Mouse (Mus musculus): ENCODE results near the gene Tmem135. TPM values are rescaled to one million over a fixed set of nuclear protein-coding genes. Genes with fewer than 3 reads are reported as not detected.

The Tmem135 gene
- polyA plus RNA-seq, 1 experiment from 2014 or later: 24.5 TPM

DNA sequence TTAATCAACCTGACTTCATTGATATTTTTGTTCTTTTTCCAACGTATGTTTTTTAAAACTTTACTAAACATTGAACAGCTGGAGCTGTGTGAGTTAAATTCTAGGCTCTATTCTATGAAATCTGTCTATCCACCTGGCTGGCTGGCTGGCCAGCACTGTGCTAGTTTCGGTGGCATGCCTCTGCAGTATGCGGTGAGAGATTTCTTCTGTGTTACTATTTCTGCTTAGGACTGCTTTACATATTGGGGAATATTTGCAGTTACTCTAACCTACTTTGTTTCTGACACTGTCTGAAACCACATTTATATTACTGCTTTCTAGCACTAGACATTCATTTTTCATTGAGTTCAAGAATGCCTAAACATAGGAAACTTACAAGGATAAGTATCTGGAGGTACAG lies 150.2 kb downstream of the Tmem135 start:
- 87% methylated on average over 3 of the region's 3 CpGs for WGBS
- no peaks in the 10 kb centered on the region for H3K4me1 ChIP-seq (replicated peaks)
- no peak overlapping the region for H3K4me3 ChIP-seq
- no peaks in the 10 kb centered on the region for H3K9me3 ChIP-seq
- no peak overlapping the region for H3K4me2 ChIP-seq
- ATAC-seq (ENCODE audit: low FRiP score): no peak
- no peaks in the 10 kb centered on the region for H3K27me3 ChIP-seq
- H3K36me3 ChIP-seq: no peaks in the 10 kb centered on the region
- no peak overlapping the region for H3K27ac ChIP-seq
- H3K9ac ChIP-seq: no peak overlapping the region

DNA sequence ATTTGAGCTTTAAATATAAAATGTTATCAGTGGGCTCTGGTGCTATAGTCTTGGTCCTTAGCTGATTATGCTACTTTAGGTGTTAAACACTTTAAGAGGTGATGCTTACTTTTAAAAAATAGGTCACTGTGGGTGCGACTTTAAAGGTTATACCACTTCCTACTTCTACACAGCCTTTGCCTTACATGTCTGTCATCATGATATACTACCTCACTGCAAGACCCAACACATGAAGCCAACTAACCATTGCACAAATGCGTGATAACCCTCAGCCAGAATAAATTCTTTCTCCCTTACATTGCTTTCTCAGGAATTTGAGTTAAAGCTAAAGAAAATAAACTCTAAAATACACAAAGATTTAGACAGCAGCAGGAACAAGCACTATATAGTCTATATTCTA lies 150.7 kb downstream of the Tmem135 start:
- no peaks in the 10 kb centered on the region for H3K9me3 ChIP-seq
- no peak overlapping the region for H3K4me2 ChIP-seq
- 89% methylated on average over 2 of the region's 2 CpGs for WGBS
- H3K27me3 ChIP-seq: no peaks in the 10 kb centered on the region
- ATAC-seq (ENCODE audit: low FRiP score): no peak
- H3K4me1 ChIP-seq (replicated peaks): no peaks in the 10 kb centered on the region
- no peak overlapping the region for H3K4me3 ChIP-seq
- no peak overlapping the region for H3K9ac ChIP-seq
- H3K36me3 ChIP-seq: no peaks in the 10 kb centered on the region
- H3K27ac ChIP-seq: no peak overlapping the region

DNA sequence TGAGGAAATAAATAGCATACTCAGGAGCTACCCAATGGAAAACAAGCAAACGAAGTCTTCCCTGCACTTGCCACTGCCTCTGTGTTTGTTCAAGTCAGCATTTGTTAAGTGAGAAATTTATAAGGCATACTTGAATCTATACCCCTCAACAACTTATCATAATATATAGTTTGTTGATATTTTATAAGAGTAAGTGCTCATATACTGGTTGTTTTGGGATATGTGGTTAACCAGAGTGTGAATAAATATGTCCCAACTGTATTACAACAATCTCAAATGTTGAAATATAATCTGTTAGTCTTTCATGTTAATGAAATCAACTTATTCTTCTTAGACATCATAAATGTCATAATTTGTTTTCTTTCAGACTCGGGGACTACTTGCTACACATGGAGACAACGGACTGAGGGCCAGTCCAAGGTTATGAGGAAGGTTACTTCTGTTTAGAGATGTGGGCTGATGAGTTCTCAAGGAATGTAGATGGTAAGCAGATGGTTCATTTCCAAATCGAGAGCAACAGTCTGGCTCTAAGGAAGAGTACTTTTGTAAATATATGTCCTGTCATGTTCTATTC lies 152.1 kb downstream of the Tmem135 start:
- no peaks in the 10 kb centered on the region for H3K36me3 ChIP-seq
- no peak overlapping the region for H3K4me2 ChIP-seq
- WGBS: 83% methylated on average over 4 of the region's 4 CpGs
- no peak overlapping the region for H3K27ac ChIP-seq
- H3K9me3 ChIP-seq: no peaks in the 10 kb centered on the region
- H3K4me1 ChIP-seq (replicated peaks): no peaks in the 10 kb centered on the region
- no peak overlapping the region for H3K9ac ChIP-seq
- no peak overlapping the region for H3K4me3 ChIP-seq
- H3K27me3 ChIP-seq: no peaks in the 10 kb centered on the region
- ATAC-seq (ENCODE audit: low FRiP score): no peak

DNA sequence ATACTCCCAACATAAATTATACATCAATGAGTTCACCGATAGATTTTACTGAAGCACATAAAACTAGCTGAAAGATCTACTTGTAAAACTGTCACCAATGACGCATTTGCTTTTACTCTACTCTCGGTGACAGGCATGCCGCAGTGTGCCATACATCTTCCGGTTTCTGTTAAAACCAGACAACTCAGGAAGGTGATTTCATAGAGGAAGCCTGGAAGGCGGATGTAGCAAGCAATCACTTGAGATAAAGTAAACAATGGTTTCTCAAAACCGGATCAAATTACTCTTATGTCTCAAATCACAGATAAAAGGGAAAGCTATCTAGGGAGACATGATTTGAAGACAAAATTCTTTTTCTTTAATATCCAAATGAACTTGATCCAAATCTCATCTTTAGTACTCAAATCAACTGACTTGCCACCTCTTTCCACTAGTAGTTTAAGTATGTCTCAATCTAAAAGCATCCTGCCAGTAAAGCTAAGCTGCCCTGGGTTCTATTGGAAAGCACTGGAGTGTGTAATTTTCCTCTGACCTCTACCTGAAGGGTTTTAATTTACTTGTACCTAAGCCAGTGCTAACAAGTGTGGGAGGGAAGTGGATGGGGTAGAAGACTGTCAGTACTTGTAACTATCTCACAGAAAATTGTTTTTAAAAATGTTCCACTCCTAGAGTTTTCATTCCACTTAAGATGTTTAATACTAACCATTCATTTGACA lies 155.7 kb downstream of the Tmem135 start:
- no peak overlapping the region for H3K27ac ChIP-seq
- no peak overlapping the region for H3K9ac ChIP-seq
- no peak for ATAC-seq (ENCODE audit: low FRiP score)
- no peak overlapping the region for H3K4me2 ChIP-seq
- 73% methylated on average over 7 of the region's 7 CpGs for WGBS
- H3K4me3 ChIP-seq: no peak overlapping the region
- no peaks in the 10 kb centered on the region for H3K36me3 ChIP-seq
- H3K9me3 ChIP-seq: no peaks in the 10 kb centered on the region
- no peaks in the 10 kb centered on the region for H3K4me1 ChIP-seq (replicated peaks)
- no peaks in the 10 kb centered on the region for H3K27me3 ChIP-seq

DNA sequence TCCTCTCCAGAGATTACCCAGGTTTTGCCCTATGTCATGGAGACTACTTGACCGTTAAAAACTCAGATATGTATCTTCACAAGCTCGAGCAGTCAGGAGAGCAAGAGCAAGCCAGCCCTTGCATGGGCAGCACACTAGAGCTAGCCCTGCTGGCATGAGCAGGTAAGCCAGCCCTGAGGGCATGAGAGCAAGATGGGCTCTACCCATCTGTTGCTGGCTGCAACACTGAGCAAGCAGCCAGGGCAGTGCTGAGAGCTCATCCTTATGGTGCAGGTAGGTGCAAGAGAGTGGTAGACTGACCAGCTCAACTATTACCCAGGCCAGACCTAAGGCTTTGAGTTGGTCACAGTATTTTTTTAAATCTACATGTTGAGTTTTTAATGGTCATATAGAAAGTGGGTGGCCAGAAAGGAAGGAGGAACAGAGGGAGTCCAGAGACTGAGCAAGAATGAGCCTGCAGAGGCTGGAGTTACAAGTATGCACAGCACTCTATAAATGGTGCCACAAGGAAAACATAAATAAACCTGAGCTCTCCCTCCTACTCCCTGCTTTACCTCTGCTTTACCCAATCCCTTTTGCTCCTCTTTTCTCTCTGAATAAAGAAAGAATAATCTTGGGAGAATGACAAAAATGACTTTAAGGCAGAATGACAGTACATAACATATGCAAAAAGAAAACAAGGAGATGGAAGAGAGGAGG lies 156.9 kb downstream of the Tmem135 start:
- 0 out of 2 replicates have a peak, but pooled peaks have one; percentile 39 for ATAC-seq (ENCODE audit: low FRiP score)
- WGBS: 98% methylated on average over 2 of the region's 2 CpGs
- no peaks in the 10 kb centered on the region for H3K36me3 ChIP-seq

DNA sequence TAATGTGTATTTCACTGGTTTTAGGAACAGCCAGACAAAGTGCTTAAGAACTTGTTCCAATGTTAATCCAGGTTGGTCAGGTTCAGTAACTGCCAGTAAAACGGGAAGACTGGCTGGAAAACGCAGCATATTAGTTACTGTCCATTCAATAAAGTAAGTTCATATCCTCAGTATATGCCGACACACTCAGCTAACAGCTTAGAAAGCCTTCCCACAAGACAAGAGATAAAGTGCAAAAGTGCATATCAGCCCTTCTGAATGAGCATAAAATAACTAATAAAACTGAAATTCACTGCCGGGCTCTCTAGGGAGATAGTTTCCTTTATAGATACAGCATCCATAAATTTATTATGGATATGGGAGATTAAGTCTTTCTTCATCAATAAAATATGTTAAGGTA lies 161.5 kb downstream of the Tmem135 start:
- H3K27ac ChIP-seq: no peak overlapping the region
- H3K36me3 ChIP-seq: peaks cover 9% of the 10 kb centered on the region; the same call in 1 of the 2 replicates
- no peak overlapping the region for H3K9ac ChIP-seq
- H3K4me3 ChIP-seq: no peak overlapping the region
- no peaks in the 10 kb centered on the region for H3K27me3 ChIP-seq
- H3K4me2 ChIP-seq: no peak overlapping the region
- WGBS: 92% methylated on average over 4 of the region's 4 CpGs
- H3K4me1 ChIP-seq (replicated peaks): no peaks in the 10 kb centered on the region
- no peaks in the 10 kb centered on the region for H3K9me3 ChIP-seq
- ATAC-seq (ENCODE audit: low FRiP score): no peak

More for the DNA sequence above, 156.9 kb downstream of the Tmem135 start:
- Histone ChIP-seq H3K27ac (no peak overlapping the region), H3K4me1 (replicated peaks) (no peaks in the 10 kb centered on the region), H3K27me3 (no peaks in the 10 kb centered on the region), H3K9me3 (no peaks in the 10 kb centered on the region), H3K4me3 (no peak overlapping the region), H3K9ac (no peak overlapping the region), H3K4me2 (no peak overlapping the region)

DNA sequence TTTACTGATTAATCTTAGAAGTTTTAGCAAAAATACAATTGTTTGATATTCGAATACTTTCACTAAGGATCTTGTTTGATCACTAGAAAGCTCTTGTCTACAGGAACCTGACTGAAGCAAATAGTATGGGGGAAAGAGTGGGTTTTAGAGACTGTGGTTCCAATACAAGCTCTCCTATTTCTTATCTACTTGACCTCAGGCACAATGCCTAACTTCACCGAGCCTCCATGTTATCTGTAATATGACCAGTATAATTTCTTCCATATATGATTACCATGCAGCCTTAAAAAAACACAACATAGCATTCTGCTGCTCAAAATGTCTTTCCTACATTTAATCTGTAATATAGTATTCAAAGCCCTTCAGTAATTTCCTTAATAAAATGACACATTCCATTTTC lies 161.9 kb downstream of the Tmem135 start:
- no peak overlapping the region for H3K27ac ChIP-seq
- no peak overlapping the region for H3K4me2 ChIP-seq
- no peaks in the 10 kb centered on the region for H3K4me1 ChIP-seq (replicated peaks)
- no peak overlapping the region for H3K9ac ChIP-seq
- ATAC-seq (ENCODE audit: low FRiP score): no peak
- H3K27me3 ChIP-seq: no peaks in the 10 kb centered on the region
- no peaks in the 10 kb centered on the region for H3K9me3 ChIP-seq
- 95% methylated on average over 2 of the region's 2 CpGs for WGBS
- H3K4me3 ChIP-seq: no peak overlapping the region
- peaks cover 9% of the 10 kb centered on the region; the same call in 1 of the 2 replicates for H3K36me3 ChIP-seq

DNA sequence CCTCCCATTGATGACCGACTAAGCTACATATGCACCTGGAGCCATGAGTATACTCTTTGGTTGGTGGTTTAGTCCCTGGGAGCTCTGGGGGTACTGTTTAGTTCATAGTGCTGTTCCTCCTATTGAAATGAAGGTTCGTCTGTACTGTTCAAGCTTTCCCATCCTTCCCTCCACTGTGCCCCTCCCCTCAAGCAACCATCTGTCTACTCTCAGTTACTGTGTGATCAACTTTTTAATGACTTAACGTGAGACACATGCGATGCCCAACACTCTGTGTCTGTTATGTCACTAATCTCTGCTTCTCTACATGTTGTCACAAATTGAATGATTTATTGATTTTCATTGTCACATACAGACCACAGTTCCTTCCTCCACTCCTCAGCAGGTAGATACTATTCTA lies 164.4 kb downstream of the Tmem135 start:
- Histone ChIP-seq H3K36me3 (peaks cover 9% of the 10 kb centered on the region; the same call in 1 of the 2 replicates), H3K27me3 (no peaks in the 10 kb centered on the region), H3K4me1 (replicated peaks) (no peaks in the 10 kb centered on the region), H3K9ac (no peak overlapping the region), H3K4me3 (no peak overlapping the region), H3K27ac (no peak overlapping the region), H3K4me2 (no peak overlapping the region), H3K9me3 (no peaks in the 10 kb centered on the region)
- 91% methylated on average over 4 of the region's 4 CpGs for WGBS
- ATAC-seq (ENCODE audit: low FRiP score): no peak

DNA sequence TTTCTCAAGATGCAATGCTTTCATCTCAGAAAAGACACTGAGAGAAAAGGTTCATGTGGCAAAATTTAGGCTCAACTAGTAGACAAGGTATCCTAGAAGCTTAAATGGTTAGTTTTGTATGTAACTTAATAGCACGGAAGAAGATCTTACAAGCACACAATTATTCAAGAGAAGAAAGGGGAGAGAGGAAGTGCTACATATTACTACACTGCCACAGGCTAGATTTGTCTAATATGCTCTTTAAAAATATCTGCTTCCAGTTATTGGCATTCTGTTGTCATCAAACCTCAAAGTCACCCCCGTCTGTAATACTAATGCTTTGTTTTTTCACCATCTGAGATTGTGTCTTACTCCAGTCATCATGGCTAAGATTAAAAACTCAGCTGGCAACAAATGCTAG lies 167.4 kb downstream of the Tmem135 start:
- WGBS: 93% methylated on average over 2 of the region's 2 CpGs

DNA sequence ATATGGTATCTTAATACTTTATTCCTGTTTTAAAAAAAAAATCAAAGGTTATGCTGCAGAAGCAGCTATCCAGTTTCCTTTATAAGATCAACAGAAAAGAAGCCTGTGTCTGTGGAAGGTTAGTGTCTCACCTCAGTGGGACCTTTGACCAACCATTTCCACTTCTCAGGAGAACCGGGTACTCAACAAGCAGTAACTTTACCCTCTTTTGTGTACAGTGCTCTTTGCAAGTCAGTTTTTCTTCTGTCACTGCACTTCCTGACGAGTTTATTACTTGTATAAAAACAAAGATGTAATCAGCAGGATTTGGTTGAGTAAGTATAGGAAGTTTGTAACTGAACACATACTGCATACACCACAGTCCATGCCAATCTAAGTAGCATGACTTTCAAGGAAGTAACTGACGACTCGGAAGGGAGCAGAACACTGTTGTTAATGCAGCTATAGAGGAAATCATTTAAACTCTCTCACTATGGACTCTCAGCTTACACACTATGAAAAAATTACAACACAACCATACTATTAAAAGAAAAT lies 168.0 kb downstream of the Tmem135 start:
- WGBS: 81% methylated on average over 4 of the region's 4 CpGs
- Histone ChIP-seq H3K9ac (no peak overlapping the region), H3K9me3 (no peaks in the 10 kb centered on the region), H3K4me2 (no peak overlapping the region), H3K4me3 (no peak overlapping the region), H3K4me1 (replicated peaks) (no peaks in the 10 kb centered on the region), H3K27me3 (no peaks in the 10 kb centered on the region), H3K36me3 (peaks cover 9% of the 10 kb centered on the region; the same call in 1 of the 2 replicates), H3K27ac (no peak overlapping the region)
- no peak for ATAC-seq (ENCODE audit: low FRiP score)

More for the DNA sequence above, 167.4 kb downstream of the Tmem135 start:
- Histone ChIP-seq H3K27ac (no peak overlapping the region), H3K4me1 (replicated peaks) (no peaks in the 10 kb centered on the region), H3K4me2 (no peak overlapping the region), H3K36me3 (peaks cover 9% of the 10 kb centered on the region; the same call in 1 of the 2 replicates), H3K27me3 (no peaks in the 10 kb centered on the region), H3K4me3 (no peak overlapping the region), H3K9ac (no peak overlapping the region), H3K9me3 (no peaks in the 10 kb centered on the region)
- no peak for ATAC-seq (ENCODE audit: low FRiP score)

DNA sequence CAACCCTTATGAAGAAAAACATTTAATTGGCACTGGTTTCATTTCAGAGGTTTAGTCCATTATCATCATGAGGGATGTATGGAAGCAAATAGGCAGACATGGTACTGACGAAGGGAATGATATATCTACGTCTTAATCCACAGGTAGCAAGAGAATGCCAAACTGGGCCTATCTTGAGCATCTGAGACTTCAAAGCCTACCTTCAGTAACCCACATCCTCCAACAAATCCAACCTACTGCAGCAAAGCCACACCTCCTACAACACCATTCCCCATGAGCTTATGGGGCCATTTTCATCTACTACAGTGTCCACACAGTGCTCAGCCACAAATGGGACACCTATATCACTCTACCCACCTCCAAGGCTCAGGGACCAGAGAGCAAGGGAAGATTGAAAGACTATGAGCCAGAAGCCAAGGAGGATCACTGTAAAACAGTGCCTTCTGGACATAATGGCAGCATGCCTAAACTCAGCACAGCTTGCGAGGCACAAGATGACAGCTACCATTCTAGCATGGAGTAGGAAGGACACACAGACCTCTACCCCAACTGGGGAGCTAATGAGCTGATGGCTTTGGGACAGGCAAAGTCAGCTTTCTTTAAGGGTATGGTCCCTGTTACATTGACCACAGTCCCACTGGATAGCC lies 171.4 kb downstream of the Tmem135 start:
- H3K4me1 ChIP-seq (replicated peaks): no peaks in the 10 kb centered on the region
- no peak overlapping the region for H3K4me3 ChIP-seq
- no peaks in the 10 kb centered on the region for H3K9me3 ChIP-seq
- WGBS: 97% methylated on average over 3 of the region's 3 CpGs
- H3K4me2 ChIP-seq: no peak overlapping the region
- H3K9ac ChIP-seq: no peak overlapping the region
- H3K27me3 ChIP-seq: no peaks in the 10 kb centered on the region
- no peak for ATAC-seq (ENCODE audit: low FRiP score)
- H3K27ac ChIP-seq: no peak overlapping the region
- no peaks in the 10 kb centered on the region for H3K36me3 ChIP-seq

DNA sequence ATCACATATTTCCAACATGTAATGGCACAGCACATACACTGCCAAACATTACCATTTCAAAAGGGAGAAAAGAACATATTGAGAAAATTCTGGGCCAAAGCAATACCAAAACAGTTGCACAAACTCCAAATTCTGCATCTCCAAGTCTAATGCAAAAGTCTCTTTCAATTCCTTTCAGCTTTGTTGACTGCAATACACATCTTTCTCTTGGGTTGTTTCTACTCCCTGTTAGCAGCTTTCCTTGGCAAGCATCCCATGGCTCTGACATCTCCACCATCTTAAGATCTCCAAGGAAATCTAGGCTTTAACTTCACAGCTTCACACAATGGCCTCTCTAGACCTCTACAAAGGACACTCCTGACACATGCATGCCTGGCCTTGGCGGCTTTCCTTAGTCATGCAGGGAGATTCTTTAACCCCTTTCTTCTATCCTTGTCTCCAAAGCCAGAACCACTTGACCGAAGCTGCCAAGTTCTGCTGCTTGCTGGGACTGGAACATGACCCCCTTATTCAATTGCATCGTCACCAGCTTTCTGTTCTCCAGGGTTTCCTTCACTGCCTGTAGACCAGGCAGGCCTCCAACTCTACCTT lies 172.7 kb downstream of the Tmem135 start:
- H3K27ac ChIP-seq: no peak overlapping the region
- no peak for ATAC-seq (ENCODE audit: low FRiP score)
- H3K4me3 ChIP-seq: no peak overlapping the region
- no peaks in the 10 kb centered on the region for H3K4me1 ChIP-seq (replicated peaks)
- no peaks in the 10 kb centered on the region for H3K9me3 ChIP-seq
- H3K36me3 ChIP-seq: no peaks in the 10 kb centered on the region
- WGBS: 84% methylated on average over 3 of the region's 3 CpGs
- H3K9ac ChIP-seq: no peak overlapping the region
- no peaks in the 10 kb centered on the region for H3K27me3 ChIP-seq
- no peak overlapping the region for H3K4me2 ChIP-seq

Data from hindbrain, embryonic 13.5 days (tissue).